Mouse (Mus musculus) embryonic facial prominence, embryonic 12.5 days (tissue): ENCODE data around the gene Cers1. TPM values are rescaled to one million over a fixed set of nuclear protein-coding genes. Genes with fewer than 3 reads are reported as not detected.

Source experiments
- ATAC-seq: fragments of 200-750 bp; cut with Nextera tagmentation; 2 replicates; pipeline ENCODE4 v1.8.0; 2017; ENCODE audit not compliant: insufficient number of reproducible peaks, insufficient read depth, low FRiP score, low TSS enrichment
- H3K27ac ChIP-seq: fragments of 300-500 bp; sonication (generic); 2 replicates; pipeline ENCODE4 v1.5.1; 2016; ENCODE audit warnings: mild to moderate bottlenecking
- H3K27me3 ChIP-seq: fragments of 300-500 bp; sonication (generic); 2 replicates; pipeline ENCODE4 v1.6.1; 2016; ENCODE audit warnings: mild to moderate bottlenecking, moderate library complexity
- H3K36me3 ChIP-seq: fragments of 300-500 bp; sonication (generic); 2 replicates; pipeline ENCODE4 v1.6.1; 2016; ENCODE audit warnings: mild to moderate bottlenecking
- H3K4me1 ChIP-seq: fragments of 300-500 bp; sonication (generic); 2 replicates; pipeline ENCODE4 v1.6.1; 2016
- H3K4me2 ChIP-seq: fragments of 300-500 bp; sonication (generic); replicated peaks from 2 replicates; pipeline ENCODE4 v1.6.1; 2016; ENCODE audit warnings: mild to moderate bottlenecking, moderate library complexity
- H3K4me3 ChIP-seq: fragments of 300-500 bp; sonication (generic); 2 replicates; pipeline ENCODE4 v1.5.1; 2016; ENCODE audit warnings: mild to moderate bottlenecking
- H3K9ac ChIP-seq: fragments of 300-500 bp; sonication (generic); 2 replicates; pipeline ENCODE4 v1.6.1; 2016; ENCODE audit warnings: mild to moderate bottlenecking, moderate library complexity
- H3K9me3 ChIP-seq: fragments of 300-500 bp; sonication (generic); 2 replicates; pipeline ENCODE4 v1.6.1; 2016; ENCODE audit warnings: mild to moderate bottlenecking, moderate library complexity
- WGBS: fragments of 180-500 bp; shearing (Covaris S2); methylation state at CpG from one replicate; pipeline ENCODE4 v1.1.7; 2016; 5-methylcytosine and 5-hydroxymethylcytosine counted together
- polyA plus RNA-seq: library from polyadenylated mRNA; unstranded; fragments of >200 nt; fragmentation: Nextera tagmentation; extraction: Ambion mirVana; gene quantifications from 2 replicates; pipeline ENCODE4 v1.2.1, GENCODE M21; 2016

Cers1 gene
- polyA plus RNA-seq, 1 experiment from 2014 or later: 10.0 TPM

GRCm38 (mm10) chr8:70317872-70318271 is 2.3 kb downstream of the Cers1 start:
- no peaks in the 10 kb centered on the region for H3K9me3 ChIP-seq
- H3K9ac ChIP-seq: no peak overlapping the region
- 85% methylated on average over 5 of the region's 5 CpGs for WGBS
- H3K36me3 ChIP-seq: peaks cover 14% of the 10 kb centered on the region
- H3K27ac ChIP-seq: peak overlapping the region; percentile 83
- peaks cover 27% of the 10 kb centered on the region for H3K4me1 ChIP-seq
- H3K4me3 ChIP-seq: no peak overlapping the region
- H3K4me2 ChIP-seq: peak overlapping the region; percentile 68; the same call in 1 of the 2 replicates
- H3K27me3 ChIP-seq: no peaks in the 10 kb centered on the region
- ATAC-seq: no peak

GRCm38 (mm10) chr8:70323716-70324115 is 8.1 kb downstream of the Cers1 start:
- Histone ChIP-seq H3K36me3 (peaks cover 16% of the 10 kb centered on the region), H3K4me2 (no peak overlapping the region), H3K27me3 (no peaks in the 10 kb centered on the region), H3K9ac (no peak overlapping the region), H3K4me1 (no peaks in the 10 kb centered on the region), H3K9me3 (no peaks in the 10 kb centered on the region), H3K27ac (no peak overlapping the region), H3K4me3 (no peak overlapping the region)
- ATAC-seq: no peak
- WGBS: 87% methylated on average over 3 of the region's 3 CpGs

DNA sequence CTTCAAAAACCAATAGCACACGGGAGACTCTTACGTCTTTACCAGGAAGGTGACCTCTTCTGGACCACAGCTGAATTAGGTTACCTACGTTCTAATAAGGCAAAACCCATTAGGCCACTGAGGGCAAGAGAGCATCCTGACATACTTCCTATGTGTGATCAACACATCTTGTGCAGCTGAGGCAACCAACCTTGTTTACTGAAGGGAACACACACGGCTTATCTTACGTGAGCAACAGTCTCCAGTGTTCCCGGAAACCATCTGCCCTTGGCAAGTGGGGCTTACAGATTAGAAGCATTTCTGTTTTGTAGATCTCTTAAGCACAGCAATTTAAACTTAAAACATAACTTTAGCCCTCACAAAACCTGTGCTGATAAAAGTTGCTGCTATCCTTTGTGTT is 11.9 kb downstream of the Cers1 start:
- Histone ChIP-seq H3K27ac (no peak overlapping the region), H3K4me3 (no peak overlapping the region), H3K4me2 (no peak overlapping the region), H3K36me3 (peaks cover 27% of the 10 kb centered on the region), H3K27me3 (peaks cover 10% of the 10 kb centered on the region), H3K4me1 (peaks cover 23% of the 10 kb centered on the region), H3K9ac (no peak overlapping the region), H3K9me3 (no peaks in the 10 kb centered on the region)
- 93% methylated on average over 6 of the region's 6 CpGs for WGBS
- no peak for ATAC-seq

GRCm38 (mm10) chr8:70329124-70329834 is 13.7 kb downstream of the Cers1 start, which contains the start of gene Gdf1:
Gene Gdf1 (plus strand): TSS chr8:70329817.
- Histone ChIP-seq H3K9me3 (no peaks in the 10 kb centered on the region), H3K27me3 (peaks cover 10% of the 10 kb centered on the region), H3K9ac (peak within 1 kb of the TSS; percentile 26), H3K4me1 (peaks cover 23% of the 10 kb centered on the region), H3K4me2 (peak within 1 kb of the TSS; percentile 34), H3K4me3 (peak within 1 kb of the TSS; percentile 11), H3K36me3 (peaks cover 40% of the 10 kb centered on the region), H3K27ac (no peak within 1 kb of the TSS)
- ATAC-seq: no peak
- 25% methylated on average over 14 of the region's 14 CpGs for WGBS

- H3K9ac ChIP-seq: peak overlapping the region; percentile 26
- H3K36me3 ChIP-seq: peaks cover 48% of the 10 kb centered on the region
- peaks cover 23% of the 10 kb centered on the region for H3K4me1 ChIP-seq
- H3K9me3 ChIP-seq: no peaks in the 10 kb centered on the region
- peak overlapping the region; percentile 34 for H3K4me2 ChIP-seq
- H3K27me3 ChIP-seq: peaks cover 10% of the 10 kb centered on the region
- 6% methylated on average over 45 of the region's 45 CpGs for WGBS
- peak overlapping the region; percentile 11 for H3K4me3 ChIP-seq
- H3K27ac ChIP-seq: no peak overlapping the region
- 0 out of 2 replicates have a peak, but pooled peaks have one; percentile 13 for ATAC-seq
These were observed 14.5 kb downstream of the Cers1 start for GRCm38 (mm10) chr8:70329835-70330740.

GRCm38 (mm10) chr8:70330741-70331364 is 15.3 kb downstream of the Cers1 start:
- H3K36me3 ChIP-seq: peaks cover 54% of the 10 kb centered on the region
- WGBS: 30% methylated on average over 53 of the region's 53 CpGs
- H3K9me3 ChIP-seq: no peaks in the 10 kb centered on the region
- H3K4me2 ChIP-seq: peak overlapping the region; percentile 34
- H3K9ac ChIP-seq: 0 out of 2 replicates have a peak overlapping the region, but pooled peaks have one; percentile 26
- H3K27ac ChIP-seq: peak overlapping the region; percentile 30; the same call in 1 of the 2 replicates
- peak; percentile 71 for ATAC-seq
- H3K4me1 ChIP-seq: peaks cover 23% of the 10 kb centered on the region
- peaks cover 10% of the 10 kb centered on the region for H3K27me3 ChIP-seq
- H3K4me3 ChIP-seq: peak overlapping the region; percentile 11

DNA sequence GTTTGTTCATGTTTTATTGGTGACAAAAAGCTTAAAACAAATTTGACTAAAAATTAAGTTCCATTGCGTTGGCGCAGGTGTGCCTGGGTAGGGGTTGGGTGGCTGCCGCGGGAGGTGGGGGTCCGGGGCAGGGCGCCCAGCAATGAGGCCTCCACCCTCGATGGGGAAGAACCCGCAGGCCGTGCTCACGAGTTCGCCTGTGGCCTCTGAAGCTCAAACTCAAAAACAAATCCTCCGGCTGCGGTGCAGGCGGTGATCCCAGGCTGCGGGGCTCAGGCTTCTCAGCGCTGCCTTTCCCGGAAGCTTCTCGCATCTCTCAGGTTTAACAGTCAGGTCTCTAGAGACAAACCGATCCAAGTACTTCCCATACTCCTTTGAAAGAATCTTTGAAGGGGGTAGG is 16.0 kb downstream of the Cers1 start:
- H3K36me3 ChIP-seq: peaks cover 60% of the 10 kb centered on the region
- H3K9me3 ChIP-seq: no peaks in the 10 kb centered on the region
- no peak for ATAC-seq
- WGBS: 61% methylated on average over 19 of the region's 19 CpGs
- peak overlapping the region; percentile 34; the same call in 1 of the 2 replicates for H3K4me2 ChIP-seq
- H3K4me3 ChIP-seq: no peak overlapping the region
- H3K4me1 ChIP-seq: peaks cover 23% of the 10 kb centered on the region
- H3K9ac ChIP-seq: 0 out of 2 replicates have a peak overlapping the region, but pooled peaks have one; percentile 20
- peak overlapping the region; percentile 30; the same call in 1 of the 2 replicates for H3K27ac ChIP-seq
- peaks cover 10% of the 10 kb centered on the region for H3K27me3 ChIP-seq

- H3K4me2 ChIP-seq: peak overlapping the region; percentile 29; the same call in 1 of the 2 replicates
- H3K4me3 ChIP-seq: no peak overlapping the region
- no peak overlapping the region for H3K27ac ChIP-seq
- peaks cover 23% of the 10 kb centered on the region for H3K4me1 ChIP-seq
- 0 out of 2 replicates have a peak overlapping the region, but pooled peaks have one; percentile 21 for H3K9ac ChIP-seq
- 22% methylated on average over 41 of the region's 41 CpGs for whole genome bisulfite sequencing
- peaks cover 68% of the 10 kb centered on the region for H3K36me3 ChIP-seq
- ATAC-seq: peak; percentile 65; the same call in 1 of the 2 replicates
- peaks cover 10% of the 10 kb centered on the region for H3K27me3 ChIP-seq
- H3K9me3 ChIP-seq: no peaks in the 10 kb centered on the region
These were observed 16.7 kb downstream of the Cers1 start for GRCm38 (mm10) chr8:70332070-70332877.

DNA sequence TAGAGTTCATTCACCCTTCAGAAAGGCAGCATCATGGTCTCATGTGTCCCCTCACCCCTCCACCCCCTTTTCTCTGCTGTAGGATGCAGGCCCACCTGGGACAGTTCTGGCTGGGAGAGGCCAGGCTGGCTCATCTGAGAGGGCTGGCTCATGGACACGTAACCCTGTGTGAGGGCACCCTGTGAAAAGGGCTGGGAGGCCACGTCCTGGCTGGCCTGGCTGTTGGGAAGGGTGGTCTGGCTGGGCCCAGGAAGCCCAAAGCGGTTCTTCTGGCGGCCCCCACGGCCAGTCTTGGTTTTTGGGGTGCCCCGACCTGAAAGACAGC is 17.3 kb downstream of the Cers1 start:
- WGBS: 95% methylated on average over 6 of the region's 6 CpGs
- H3K9me3 ChIP-seq: no peaks in the 10 kb centered on the region
- H3K27me3 ChIP-seq: peaks cover 10% of the 10 kb centered on the region
- H3K27ac ChIP-seq: no peak overlapping the region
- H3K36me3 ChIP-seq: peaks cover 74% of the 10 kb centered on the region
- no peak overlapping the region for H3K9ac ChIP-seq
- ATAC-seq: no peak
- H3K4me3 ChIP-seq: no peak overlapping the region
- no peak overlapping the region for H3K4me2 ChIP-seq
- H3K4me1 ChIP-seq: peaks cover 23% of the 10 kb centered on the region

- 87% methylated on average over 7 of the region's 7 CpGs for WGBS
- Histone ChIP-seq H3K9me3 (no peaks in the 10 kb centered on the region), H3K4me2 (no peak overlapping the region), H3K4me1 (peaks cover 14% of the 10 kb centered on the region), H3K27ac (no peak overlapping the region), H3K36me3 (peaks cover 99% of the 10 kb centered on the region), H3K4me3 (no peak overlapping the region), H3K9ac (no peak overlapping the region), H3K27me3 (no peaks in the 10 kb centered on the region)
- no peak for ATAC-seq
These were observed 23.4 kb downstream of the Cers1 start for GRCm38 (mm10) chr8:70338931-70339330.

GRCm38 (mm10) chr8:70340659-70341058 is 25.1 kb downstream of the Cers1 start:
- Histone ChIP-seq H3K4me1 (peaks cover 26% of the 10 kb centered on the region), H3K27ac (no peak overlapping the region), H3K27me3 (no peaks in the 10 kb centered on the region), H3K4me2 (no peak overlapping the region), H3K9ac (no peak overlapping the region), H3K9me3 (no peaks in the 10 kb centered on the region), H3K36me3 (peaks cover 90% of the 10 kb centered on the region), H3K4me3 (no peak overlapping the region)
- 90% methylated on average over 7 of the region's 7 CpGs for WGBS
- no peak for ATAC-seq
